Mouse (Mus musculus) midbrain, embryonic 16.5 days (tissue): ENCODE measurements at regions not wholly inside any gene's neighbourhood (a gene's known extent, or its start where the extent isn't known, plus 50 kb on each side); places are given as distances from the start of the nearest gene placed in this dataset.
A peak's percentile ranks its signal among the peaks of the same experiment; 100 is the strongest.
"Not testable (repeated sequence)": the region's sequence is repeated elsewhere in the genome, so short reads cannot be mapped to it uniquely, and the experiment has no call there.

Experiments used
- ATAC-seq: fragments of 200-750 bp; cut with Nextera tagmentation; 2 replicates; pipeline ENCODE4 v1.8.0; 2017; ENCODE audit warnings: moderate TSS enrichment
- H3K27ac ChIP-seq: fragments of 300-500 bp; sonication (generic); 2 replicates; pipeline ENCODE4 v1.5.1; 2014; ENCODE audit warnings: mild to moderate bottlenecking, low read length, mixed read lengths
- H3K27me3 ChIP-seq: fragments of 300-500 bp; sonication (generic); 2 replicates; pipeline ENCODE4 v1.6.1; 2014; ENCODE audit warnings: low read depth, low read length, mixed read lengths; ENCODE audit not compliant: control insufficient read depth, insufficient read depth
- H3K36me3 ChIP-seq: fragments of 300-500 bp; sonication (generic); 2 replicates; pipeline ENCODE4 v1.6.1; 2014; ENCODE audit warnings: mild to moderate bottlenecking, low read length, moderate library complexity, mixed read lengths; ENCODE audit not compliant: control insufficient read depth, insufficient read depth
- H3K4me1 ChIP-seq: fragments of 300-500 bp; sonication (generic); 2 replicates; pipeline ENCODE4 v1.6.1; 2014; ENCODE audit warnings: mild to moderate bottlenecking, low read length, mixed read lengths; ENCODE audit not compliant: control insufficient read depth, insufficient read depth
- H3K4me2 ChIP-seq: fragments of 300-500 bp; sonication (generic); 2 replicates; pipeline ENCODE4 v1.6.1; 2014; ENCODE audit warnings: mild to moderate bottlenecking, low read length, mixed read lengths
- H3K4me3 ChIP-seq: fragments of 300-500 bp; sonication (generic); 2 replicates; pipeline ENCODE4 v1.5.1; 2014; ENCODE audit warnings: low read depth, mild to moderate bottlenecking, low read length, moderate library complexity, mixed read lengths
- H3K9ac ChIP-seq: fragments of 300-500 bp; sonication (generic); 2 replicates; pipeline ENCODE4 v1.6.1; 2014; ENCODE audit warnings: low read depth, low read length, mixed read lengths
- H3K9me3 ChIP-seq: fragments of 300-500 bp; sonication (generic); replicated peaks from 2 replicates; pipeline ENCODE4 v1.6.1; 2014; ENCODE audit warnings: mild to moderate bottlenecking, low read length, mixed read lengths; ENCODE audit not compliant: control insufficient read depth, poor library complexity, severe bottlenecking
- WGBS: fragments of 180-500 bp; shearing (Covaris S2); extraction: QIAGEN DNeasy Blood & Tissue Kit; methylation state at CpG from one replicate; pipeline ENCODE4 v1.1.7; 2014; 5-methylcytosine and 5-hydroxymethylcytosine counted together

- no peak overlapping the region for H3K9ac ChIP-seq
- WGBS, result 9% methylated on average over 4 of the region's 4 CpGs
- no peaks in the 10 kb centered on the region; the same call in 1 of the 2 replicates for H3K4me1 ChIP-seq
- H3K27ac ChIP-seq, result no peak overlapping the region
- H3K4me3 ChIP-seq, result no peak overlapping the region
- 0 out of 2 replicates have a peak overlapping the region, but pooled peaks have one; percentile 5 for H3K4me2 ChIP-seq
- H3K27me3 ChIP-seq, result no peaks in the 10 kb centered on the region; the same call in 1 of the 2 replicates
- ATAC-seq, result peak; percentile 56; the same call in 1 of the 2 replicates
- no peaks in the 10 kb centered on the region for H3K36me3 ChIP-seq
- no peaks in the 10 kb centered on the region for H3K9me3 ChIP-seq
Observed at GRCm38 (mm10) chr9:97297538-97297937, 72.2 kb downstream of the Trim42 start.

GRCm38 (mm10) chr9:97295770-97296169 is 74.0 kb downstream of the Trim42 start:
- Histone ChIP-seq H3K9me3 (no peaks in the 10 kb centered on the region), H3K9ac (no peak overlapping the region), H3K4me1 (no peaks in the 10 kb centered on the region; the same call in 1 of the 2 replicates), H3K36me3 (no peaks in the 10 kb centered on the region), H3K4me2 (no peak overlapping the region), H3K4me3 (no peak overlapping the region), H3K27ac (no peak overlapping the region), H3K27me3 (no peaks in the 10 kb centered on the region; the same call in 1 of the 2 replicates)
- ATAC-seq, result no peak
- 31% methylated on average over 7 of the region's 7 CpGs for WGBS

- Histone ChIP-seq H3K27me3 (no peaks in the 10 kb centered on the region), H3K4me1 (no peaks in the 10 kb centered on the region), H3K4me2 (no peak overlapping the region), H3K9ac (no peak overlapping the region), H3K4me3 (no peak overlapping the region), H3K36me3 (no peaks in the 10 kb centered on the region), H3K9me3 (no peaks in the 10 kb centered on the region), H3K27ac (no peak overlapping the region)
- no peak for ATAC-seq
- WGBS, result 92% methylated on average over 1 of the region's 1 CpGs
Observed at GRCm38 (mm10) chr9:97291870-97292269, 77.9 kb downstream of the Trim42 start.

GRCm38 (mm10) chr9:97284282-97284802 is 85.4 kb downstream of the Trim42 start:
- 55% methylated on average over 7 of the region's 7 CpGs for WGBS
- H3K27ac ChIP-seq, result no peak overlapping the region

GRCm38 (mm10) chr9:97282090-97282489 is 87.7 kb downstream of the Trim42 start:
- Histone ChIP-seq H3K4me2 (no peak overlapping the region), H3K27ac (no peak overlapping the region), H3K9ac (no peak overlapping the region), H3K36me3 (no peaks in the 10 kb centered on the region), H3K4me1 (0 out of 2 replicates have a peak, but pooled peaks cover 2% of the 10 kb centered on the region), H3K4me3 (no peak overlapping the region), H3K9me3 (no peaks in the 10 kb centered on the region), H3K27me3 (no peaks in the 10 kb centered on the region)
- ATAC-seq, result no peak
- 95% methylated on average over 3 of the region's 3 CpGs for WGBS

More at GRCm38 (mm10) chr9:97284282-97284802, 85.4 kb downstream of the Trim42 start:
- Histone ChIP-seq H3K4me3 (no peak overlapping the region), H3K4me1 (0 out of 2 replicates have a peak, but pooled peaks cover 2% of the 10 kb centered on the region), H3K36me3 (no peaks in the 10 kb centered on the region), H3K9ac (no peak overlapping the region), H3K27me3 (no peaks in the 10 kb centered on the region), H3K9me3 (no peaks in the 10 kb centered on the region), H3K4me2 (no peak overlapping the region)
- ATAC-seq, result no peak

GRCm38 (mm10) chr9:97275449-97275848 is 94.3 kb downstream of the Trim42 start:
- H3K4me3 ChIP-seq, H3K4me1 ChIP-seq, H3K27ac ChIP-seq, H3K9me3 ChIP-seq, H3K27me3 ChIP-seq, H3K9ac ChIP-seq, H3K36me3 ChIP-seq, H3K4me2 ChIP-seq, ATAC-seq: not testable (repeated sequence)
- 92% methylated on average over 14 of the region's 14 CpGs for WGBS

GRCm38 (mm10) chr9:97273891-97274290 is 95.9 kb downstream of the Trim42 start:
- Histone ChIP-seq H3K36me3 (no peaks in the 10 kb centered on the region), H3K9ac (no peak overlapping the region), H3K9me3 (no peaks in the 10 kb centered on the region), H3K4me2 (no peak overlapping the region), H3K4me1 (no peaks in the 10 kb centered on the region), H3K27ac (no peak overlapping the region), H3K27me3 (no peaks in the 10 kb centered on the region), H3K4me3 (no peak overlapping the region)
- WGBS, result 85% methylated on average over 7 of the region's 7 CpGs
- ATAC-seq, result no peak

- Histone ChIP-seq H3K4me3 (no peak overlapping the region), H3K27me3 (no peaks in the 10 kb centered on the region), H3K36me3 (no peaks in the 10 kb centered on the region), H3K4me2 (no peak overlapping the region), H3K4me1 (no peaks in the 10 kb centered on the region), H3K9ac (no peak overlapping the region), H3K9me3 (no peaks in the 10 kb centered on the region), H3K27ac (no peak overlapping the region)
- ATAC-seq, result no peak
- 96% methylated on average over 8 of the region's 8 CpGs for WGBS
Observed at GRCm38 (mm10) chr9:97272061-97272460, 97.7 kb downstream of the Trim42 start.

GRCm38 (mm10) chr9:97247621-97248020 is 122.1 kb downstream of the Trim42 start:
- H3K4me2 ChIP-seq, result no peak overlapping the region
- H3K36me3 ChIP-seq, result no peaks in the 10 kb centered on the region
- H3K9me3 ChIP-seq, result no peaks in the 10 kb centered on the region
- no peak overlapping the region for H3K9ac ChIP-seq
- no peak for ATAC-seq
- no peaks in the 10 kb centered on the region for H3K27me3 ChIP-seq
- no peak overlapping the region for H3K27ac ChIP-seq
- H3K4me3 ChIP-seq, result no peak overlapping the region
- 100% methylated on average over 1 of the region's 1 CpGs for WGBS
- no peaks in the 10 kb centered on the region for H3K4me1 ChIP-seq
